Mouse (Mus musculus): Measurements from ENCODE around the gene Rchy1. TPM values are rescaled to one million over a fixed set of nuclear protein-coding genes. Genes with fewer than 3 reads are reported as not detected.
"Not testable (repeated sequence)": the region's sequence is repeated elsewhere in the genome, so short reads cannot be mapped to it uniquely, and the experiment has no call there.

Rchy1 gene
- polyA plus RNA-seq, 1 experiment from 2014 or later: 66.1 TPM

DNA sequence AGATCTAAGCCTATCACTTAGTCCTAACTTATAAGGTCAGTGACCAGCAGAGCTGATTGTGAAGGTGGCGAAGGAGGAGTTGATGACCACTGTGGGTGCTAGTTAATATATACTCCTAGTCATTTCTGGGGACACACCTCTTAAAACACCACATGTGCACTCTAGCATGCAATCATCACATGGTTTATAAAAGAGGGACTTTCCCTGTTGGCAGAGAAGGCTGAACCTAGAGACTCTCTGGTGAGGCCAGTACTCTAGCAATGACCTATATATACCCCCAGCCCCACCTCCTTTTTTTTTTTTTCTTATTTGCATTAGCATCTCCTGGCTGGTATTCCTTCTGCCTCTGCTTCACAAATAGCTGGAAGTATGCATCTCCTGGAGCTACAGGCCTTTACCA is 1.5 kb downstream of the Rchy1 start:
- TF ChIP-seq CTCF (IDR thresholded peaks at IDR 0.05): no peak
- POLR2A ChIA-PET: interaction anchor here (0.6 to 2.6 kb wide), 6 partner anchors 10 to 443 kb away, joined by 3 to 10 read pairs (median 4); partner anchors contain the start of genes Odaph and Parm1

DNA sequence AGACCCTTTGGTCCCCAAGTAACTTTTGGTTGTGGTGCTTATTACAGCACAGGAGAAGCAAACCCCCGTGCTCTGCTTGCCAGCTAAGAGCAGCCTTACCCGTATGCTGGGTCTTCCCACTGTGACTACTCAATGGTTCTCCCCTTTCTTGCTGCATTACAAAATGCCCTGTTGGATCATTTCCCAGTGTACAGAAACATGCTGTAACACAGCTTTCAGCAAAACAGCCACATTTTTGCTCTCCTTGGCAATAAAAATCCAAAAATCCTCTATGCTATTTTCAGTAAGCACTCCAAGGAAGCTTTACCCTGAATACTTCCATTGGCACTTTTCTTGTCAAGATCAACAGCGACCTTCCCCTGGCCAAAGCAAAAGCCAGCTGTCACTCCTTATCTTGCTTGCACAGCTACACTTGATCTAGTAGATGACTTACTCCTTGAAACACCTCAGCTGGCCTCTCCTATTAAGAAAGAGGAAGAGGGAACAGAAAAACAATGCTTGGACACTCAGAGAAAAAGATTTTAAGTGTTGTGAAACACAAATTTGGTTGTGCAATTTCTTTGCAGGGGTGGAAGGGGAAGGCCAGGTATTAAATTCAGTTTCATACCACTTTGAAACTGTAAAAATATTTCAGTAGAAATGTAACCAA is 2.1 kb downstream of the Rchy1 start:
- no peak for TF ChIP-seq CTCF (IDR thresholded peaks at IDR 0.05)
- POLR2A ChIA-PET: interaction anchor here (0.8 to 2.6 kb wide), 3 partner anchors 20 to 443 kb away, joined by 3 to 10 read pairs (median 4); partner anchors contain the start of gene Parm1
- DNase-seq (ENCODE audit: low read depth, low spot score) (no peak), ATAC-seq (no peak)
- H3K27me3 ChIP-seq: no peaks in the 10 kb centered on the region
- in situ Hi-C loops (cut with MboI; ENCODE audit: low pct_unique_long_range_greater_than_20kb): no loop called here
- CTCF ChIA-PET: interaction anchor here (1.0 to 1.8 kb wide), 6 partner anchors 10 to 440 kb away, joined by 3 to 5 read pairs (median 3); no protein-coding TSS in a partner anchor

More for the DNA sequence above, 1.5 kb downstream of the Rchy1 start:
- in situ Hi-C loops (cut with MboI; ENCODE audit: low pct_unique_long_range_greater_than_20kb): no loop called here
- peak; percentile 32 for ATAC-seq
- no peaks in the 10 kb centered on the region for H3K27me3 ChIP-seq
- DNase-seq (ENCODE audit: low read depth, low spot score): no peak
- CTCF ChIA-PET: interaction anchor here (0.8 to 2.1 kb wide), 5 partner anchors 10 to 52 kb away, joined by 3 to 5 read pairs (median 3); no protein-coding TSS in a partner anchor

DNA sequence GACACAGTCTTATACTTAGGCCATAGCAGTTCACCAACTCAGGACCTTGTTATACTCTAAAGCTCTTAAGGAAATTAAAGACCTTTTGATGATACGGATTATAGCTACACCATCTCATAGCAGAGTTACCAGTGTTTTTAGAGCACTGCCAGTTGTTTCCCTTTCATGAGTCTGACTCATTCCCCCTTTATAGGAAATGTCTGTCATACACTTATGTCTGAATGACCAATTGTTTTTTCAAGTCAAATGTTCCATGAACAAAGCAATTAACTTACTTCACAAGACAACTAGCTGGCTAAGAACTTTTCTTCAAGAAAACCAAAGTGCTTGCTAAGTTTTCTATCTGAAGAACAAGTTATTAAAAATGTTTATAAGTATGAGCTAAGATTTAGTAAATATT is 2.9 kb downstream of the Rchy1 start:
- ATAC-seq: no peak
- CTCF ChIA-PET: interaction anchor here (1.0 to 1.8 kb wide), 6 partner anchors 10 to 440 kb away, joined by 3 to 5 read pairs (median 3); no protein-coding TSS in a partner anchor
- in situ Hi-C loops (cut with MboI; ENCODE audit: low pct_unique_long_range_greater_than_20kb): loop anchor here (5.0 kb wide), 1 partner anchor 443 kb away; the partner anchor contains the start of gene Parm1
- POLR2A ChIA-PET: no interaction called here
- H3K27me3 ChIP-seq: no peaks in the 10 kb centered on the region
- no peak for TF ChIP-seq CTCF (IDR thresholded peaks at IDR 0.05)
- no peak for DNase-seq (ENCODE audit: low read depth, low spot score)

GRCm38 (mm10) chr5:91959096-91959495 is 3.8 kb downstream of the Rchy1 start:
- ChIA-PET POLR2A (no interaction called here), CTCF (no interaction called here)
- DNase-seq (ENCODE audit: low read depth, low spot score) (no peak), ATAC-seq (no peak)
- H3K27me3 ChIP-seq: no peaks in the 10 kb centered on the region
- no peak for TF ChIP-seq CTCF (IDR thresholded peaks at IDR 0.05)
- in situ Hi-C loops (cut with MboI; ENCODE audit: low pct_unique_long_range_greater_than_20kb): loop anchor here (5.0 kb wide), 1 partner anchor 442 kb away; the partner anchor contains the start of gene Parm1

DNA sequence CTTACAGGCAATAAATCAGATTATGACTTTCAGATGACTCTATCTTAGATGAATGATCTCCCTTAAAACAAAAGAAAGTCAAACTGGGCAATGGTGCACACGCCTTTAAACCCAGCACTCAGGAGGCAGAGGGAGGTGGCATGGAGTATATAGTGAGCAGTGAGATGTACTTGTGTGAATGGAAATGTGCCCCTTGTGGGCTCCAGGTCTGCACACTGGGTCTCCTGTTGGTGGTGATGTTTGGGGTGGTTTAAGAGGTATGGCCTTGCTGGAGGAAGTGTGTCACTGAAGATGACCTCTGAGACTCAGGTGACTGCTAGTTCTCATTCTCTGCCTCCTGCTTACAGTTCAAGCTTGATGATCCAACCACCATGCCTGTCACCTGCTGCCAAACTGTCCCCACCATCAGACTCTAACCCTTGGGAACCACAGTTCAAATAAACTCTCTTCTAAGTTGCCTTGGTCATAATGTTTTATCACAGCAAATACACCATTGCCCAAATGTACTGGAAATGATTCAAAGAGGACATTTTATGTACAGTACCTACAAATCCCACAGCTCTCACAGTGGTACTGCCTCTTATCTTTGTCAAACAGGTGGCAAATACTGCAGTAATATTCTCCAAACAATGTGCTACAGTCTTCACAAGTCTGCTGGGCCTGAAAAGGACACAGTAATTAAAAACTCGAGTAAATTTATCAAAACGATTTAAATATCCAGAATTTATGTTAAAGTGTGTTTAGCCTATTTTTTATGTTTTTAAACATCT is 5.7 kb downstream of the Rchy1 start:
- ATAC-seq (no peak), DNase-seq (ENCODE audit: low read depth, low spot score) (no peak)
- ChIA-PET POLR2A (no interaction called here), CTCF (no interaction called here)
- in situ Hi-C loops (cut with MboI; ENCODE audit: low pct_unique_long_range_greater_than_20kb): loop anchor here (5.0 kb wide), 1 partner anchor 440 kb away; the partner anchor contains the start of gene Parm1
- TF ChIP-seq CTCF (IDR thresholded peaks at IDR 0.05): no peak
- H3K27me3 ChIP-seq: no peaks in the 10 kb centered on the region

DNA sequence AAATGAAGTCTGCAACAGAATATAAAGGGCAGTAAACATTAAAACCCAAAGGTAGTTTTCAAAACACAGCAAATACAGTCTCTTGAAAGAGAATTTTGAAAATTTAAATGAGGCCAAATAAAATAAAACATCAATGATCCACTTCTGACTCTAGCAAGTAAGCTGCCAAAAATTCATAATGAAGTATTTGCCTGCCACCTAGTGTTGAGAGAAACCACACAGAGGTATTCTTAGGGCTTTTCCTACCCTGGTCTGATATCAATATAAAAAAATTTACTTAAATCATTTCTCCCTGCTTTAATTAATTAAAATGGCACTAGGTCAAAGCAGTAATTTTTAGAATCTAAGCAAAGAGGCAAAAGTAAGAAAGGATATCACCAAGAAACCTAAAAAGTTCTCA is 11.5 kb downstream of the Rchy1 start:
- no peaks in the 10 kb centered on the region for H3K27me3 ChIP-seq
- TF ChIP-seq CTCF (IDR thresholded peaks at IDR 0.05): peak; percentile 47
- POLR2A ChIA-PET: interaction anchor here (0.6 kb wide), 1 partner anchor 121 kb away, joined by 3 read pairs; no protein-coding TSS in a partner anchor
- CTCF ChIA-PET: interaction anchor here (0.9 to 2.5 kb wide), 3 partner anchors 10 to 18 kb away, joined by 3 to 5 read pairs (median 3); no protein-coding TSS in a partner anchor
- ATAC-seq (no peak), DNase-seq (ENCODE audit: low read depth, low spot score) (no peak)
- in situ Hi-C loops (cut with MboI; ENCODE audit: low pct_unique_long_range_greater_than_20kb): no loop called here

DNA sequence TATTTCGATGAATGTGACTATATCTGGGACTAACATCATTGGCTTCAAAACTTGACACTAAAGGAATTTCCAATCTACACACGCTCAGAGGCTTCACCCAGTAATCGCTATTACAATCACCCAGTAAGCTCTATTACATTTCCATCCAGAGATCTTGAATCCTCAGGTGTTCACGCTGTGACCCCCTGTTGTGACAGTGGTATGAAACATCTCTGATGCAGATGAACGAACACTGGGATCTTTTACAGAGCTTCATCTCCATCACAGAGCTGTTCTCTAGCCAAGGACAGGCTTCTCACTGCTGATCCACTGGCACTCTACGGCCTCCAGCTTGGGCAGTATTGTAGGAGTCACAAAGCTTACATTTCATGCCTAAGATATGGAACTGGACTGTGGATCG is 13.4 kb downstream of the Rchy1 start:
- ATAC-seq: no peak
- TF ChIP-seq CTCF (IDR thresholded peaks at IDR 0.05): no peak
- in situ Hi-C loops (cut with MboI; ENCODE audit: low pct_unique_long_range_greater_than_20kb): no loop called here
- POLR2A ChIA-PET: no interaction called here
- no peaks in the 10 kb centered on the region for H3K27me3 ChIP-seq
- no peak for DNase-seq (ENCODE audit: low read depth, low spot score)
- CTCF ChIA-PET: interaction anchor here (1.6 kb wide), 1 partner anchor 13 kb away, joined by 6 read pairs; no protein-coding TSS in a partner anchor

DNA sequence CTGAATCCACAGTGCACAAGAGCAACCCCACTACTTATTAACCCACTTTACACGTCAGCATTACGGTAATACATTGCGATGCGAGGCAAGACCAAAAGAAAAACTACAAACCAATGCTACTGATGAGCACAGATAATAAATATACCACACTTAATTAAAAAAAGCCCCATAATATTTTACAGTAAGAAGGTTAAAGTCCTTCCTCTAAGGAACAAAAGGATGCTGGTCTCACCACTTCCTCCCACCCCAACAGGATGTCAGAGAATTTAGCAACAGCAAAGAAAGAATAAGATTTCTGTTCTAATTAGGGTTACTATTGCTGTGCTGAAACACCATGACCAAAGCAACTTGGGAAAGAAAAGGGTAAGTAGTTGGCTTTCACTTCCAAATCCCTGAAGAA is 15.9 kb downstream of the Rchy1 start:
- no peak for ATAC-seq
- no peak for DNase-seq (ENCODE audit: low read depth, low spot score)
- in situ Hi-C loops (cut with MboI; ENCODE audit: low pct_unique_long_range_greater_than_20kb): no loop called here
- ChIA-PET CTCF (interaction anchor here (1.8 kb wide), 1 partner anchor 10 kb away, joined by 4 read pairs; no protein-coding TSS in a partner anchor), POLR2A (interaction anchor here (0.6 kb wide), 1 partner anchor 11 kb away, joined by 3 read pairs; no protein-coding TSS in a partner anchor)
- H3K27me3 ChIP-seq: no peaks in the 10 kb centered on the region
- no peak for TF ChIP-seq CTCF (IDR thresholded peaks at IDR 0.05)

- DNase-seq (ENCODE audit: low read depth, low spot score); ATAC-seq: not testable (repeated sequence)
- POLR2A ChIA-PET: interaction anchor here (0.7 kb wide), 2 partner anchors 404 to 683 kb away, joined by 4 to 7 read pairs; no protein-coding TSS in a partner anchor
Measured at GRCm38 (mm10) chr5:91945609-91946008, 17.3 kb downstream of the Rchy1 start.

DNA sequence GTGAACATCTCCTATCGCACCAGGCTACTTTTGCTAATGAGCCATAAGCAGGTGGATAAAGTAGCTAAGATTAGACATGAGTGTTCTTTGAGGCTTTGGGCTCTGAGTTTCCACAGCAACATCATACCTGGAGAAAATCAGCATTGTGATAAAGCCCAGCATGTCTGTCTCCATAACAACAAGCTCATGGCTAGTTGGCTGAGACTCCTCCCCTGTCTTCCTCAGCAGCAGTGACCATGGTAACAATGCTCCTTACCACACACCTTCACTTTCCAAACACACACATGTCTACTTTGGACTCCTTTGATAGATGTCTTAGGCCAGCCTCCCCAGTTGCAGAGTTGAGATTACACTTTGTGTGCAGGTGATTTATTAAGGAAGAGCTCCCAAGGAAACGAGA is 49.6 kb downstream of the Rchy1 start:
- TF ChIP-seq CTCF (IDR thresholded peaks at IDR 0.05): no peak
- ATAC-seq (no peak), DNase-seq (ENCODE audit: low read depth, low spot score) (no peak)
- POLR2A ChIA-PET: interaction anchor here (0.6 kb wide), 1 partner anchor 36 kb away, joined by 4 read pairs; no protein-coding TSS in a partner anchor
- CTCF ChIA-PET: interaction anchor here (1.8 kb wide), 1 partner anchor 9 kb away, joined by 6 read pairs; no protein-coding TSS in a partner anchor
- H3K27me3 ChIP-seq: no peaks in the 10 kb centered on the region
- in situ Hi-C loops (cut with MboI; ENCODE audit: low pct_unique_long_range_greater_than_20kb): no loop called here

More at GRCm38 (mm10) chr5:91945609-91946008, 17.3 kb downstream of the Rchy1 start:
- CTCF ChIA-PET: interaction anchor here (1.0 to 1.4 kb wide), 2 partner anchors 9 to 33 kb away, joined by 3 to 4 read pairs; no protein-coding TSS in a partner anchor
- in situ Hi-C loops (cut with MboI; ENCODE audit: low pct_unique_long_range_greater_than_20kb); H3K27me3 ChIP-seq: not testable (repeated sequence)

Data from Patski (cell line).